Mouse (Mus musculus): ENCODE results near the gene Sel1l2. TPM values are rescaled to one million over a fixed set of nuclear protein-coding genes. Genes with fewer than 3 reads are reported as not detected.
"Not testable (repeated sequence)": the region's sequence is repeated elsewhere in the genome, so short reads cannot be mapped to it uniquely, and the experiment has no call there.

Gene Sel1l2
- polyA plus RNA-seq, 1 experiment from 2014 or later: not detected

DNA sequence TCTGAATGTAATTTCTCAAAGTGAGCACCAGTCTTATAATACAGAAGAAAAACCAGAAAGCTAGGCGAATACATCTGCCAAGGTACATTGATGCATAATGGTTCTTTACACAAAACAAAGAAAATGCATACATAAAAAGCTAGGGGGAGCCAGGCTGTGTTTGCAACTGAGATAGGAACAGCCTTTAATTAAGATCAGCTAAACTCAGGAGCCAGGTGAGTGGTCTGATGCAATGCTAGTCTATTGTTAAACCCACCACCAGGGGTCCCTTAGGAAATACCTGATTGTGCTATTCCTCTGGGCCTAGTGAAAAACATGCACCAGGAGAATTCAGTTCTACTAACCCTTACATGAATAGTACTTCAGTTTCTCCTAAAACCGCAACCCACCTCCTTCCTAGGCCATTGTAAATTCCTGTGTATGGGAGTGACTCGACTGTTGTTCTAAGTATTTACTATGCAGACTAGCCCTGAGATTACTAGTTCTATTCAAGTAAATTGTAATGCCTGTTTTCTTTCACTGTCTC lies 203.8 kb downstream of the Sel1l2 start:
- H3K4me3 ChIP-seq (ENCODE audit: low read depth, low read length); H3K9ac ChIP-seq (ENCODE audit: low read depth, low read length); ATAC-seq; H3K27ac ChIP-seq (ENCODE audit: low read length); H3K27me3 ChIP-seq (ENCODE audit: control insufficient read depth, insufficient read depth, low read depth, low read length); H3K4me2 ChIP-seq (ENCODE audit: low read length); H3K9me3 ChIP-seq (replicated peaks; ENCODE audit: control insufficient read depth, low read length, poor library complexity, severe bottlenecking); H3K4me1 ChIP-seq (ENCODE audit: control insufficient read depth, insufficient read depth, low read length): not testable (repeated sequence)
- H3K36me3 ChIP-seq (ENCODE audit: control insufficient read depth, insufficient read depth, low read length): peaks cover 18% of the 10 kb centered on the region
- WGBS: 92% methylated on average over 3 of the region's 3 CpGs

Other genes with a start within 250 kb of the Sel1l2 start
- not detected in 2 replicates for gene Gm17374, start 237.7 kb downstream of the Sel1l2 start, polyA plus RNA-seq (2015; fragmentation: Nextera tagmentation; extraction: Ambion mirVana)
- gene Esf1, start 219.1 kb downstream of the Sel1l2 start, polyA plus RNA-seq (2015; fragmentation: Nextera tagmentation; extraction: Ambion mirVana): 15.6 and 16.4 TPM in 2 replicates
- 53.2 and 62.6 TPM in 2 replicates for gene Ndufaf5, start 219.1 kb downstream of the Sel1l2 start, polyA plus RNA-seq (2015; fragmentation: Nextera tagmentation; extraction: Ambion mirVana)
- gene Macrod2, start 5.6 kb upstream of the Sel1l2 start, polyA plus RNA-seq (2015; fragmentation: Nextera tagmentation; extraction: Ambion mirVana): 96.2 and 96.9 TPM in 2 replicates

All from midbrain, embryonic 16.5 days (tissue).